Mouse (Mus musculus) central nervous system, embryonic 14 days (tissue): ENCODE measurements around the gene Xpc. TPM values are rescaled to one million over a fixed set of nuclear protein-coding genes. Genes with fewer than 3 reads are reported as not detected.

ENCODE experiments used
- polyA plus RNA-seq: library from polyadenylated mRNA; depleted of rRNA; stranded (reverse); fragments of >200 nt; gene quantifications from 2 replicates; pipeline ENCODE4 v1.2.3, GENCODE M21; 2012; rRNA removed

Xpc gene
- polyA plus RNA-seq = 16.3 and 16.7 TPM in 2 replicates

DNA sequence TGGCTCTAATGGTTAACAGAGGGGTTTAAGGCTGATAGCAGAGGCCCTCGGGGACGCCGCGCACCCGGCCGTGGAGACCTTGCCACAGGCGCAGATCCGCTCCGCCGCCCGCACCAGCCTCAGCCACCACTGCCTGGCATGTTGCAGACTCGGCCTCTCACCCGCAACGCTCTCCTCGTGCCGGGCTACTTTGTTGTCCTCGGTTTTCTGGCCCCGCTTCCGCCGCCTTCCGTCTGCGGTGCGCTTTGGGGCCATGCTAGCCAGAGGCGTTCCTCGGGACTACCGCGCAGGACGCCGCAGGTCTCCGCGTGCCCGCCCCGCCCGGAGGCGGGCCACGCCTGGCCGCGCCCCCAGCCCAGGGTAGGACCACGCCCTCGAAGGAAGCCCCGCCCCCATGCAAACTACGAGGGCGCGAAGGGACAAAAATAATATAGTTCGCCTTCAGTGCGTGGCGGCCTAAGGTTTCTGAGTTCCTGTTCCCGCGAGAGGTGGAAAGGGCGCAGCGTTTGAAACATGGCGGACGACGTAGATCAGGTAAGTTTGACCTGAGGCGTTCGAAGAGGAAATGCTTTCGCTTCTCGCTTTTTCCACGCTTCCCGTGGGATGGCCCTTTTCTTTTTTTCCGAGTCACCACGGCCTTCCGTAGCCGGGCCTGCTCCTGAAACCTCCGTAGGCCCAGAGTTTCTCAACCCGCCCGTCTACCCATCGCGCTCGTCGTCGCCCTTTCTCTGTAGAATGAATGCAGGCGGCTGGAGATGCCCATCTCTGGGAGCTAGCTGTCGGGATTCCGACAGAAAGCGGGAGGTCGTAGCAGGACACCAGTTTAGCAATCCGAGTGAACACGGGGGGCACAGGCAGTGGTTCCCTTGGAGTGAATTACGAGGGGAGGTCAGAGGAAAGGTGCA, at the start of gene Xpc, which contains the start of gene Lsm3:
Xpc (minus strand) TSS at position 344 of the 905 bp plus-strand sequence.
Lsm3 (plus strand) TSS at position 384 of the 905 bp plus-strand sequence.

DNA sequence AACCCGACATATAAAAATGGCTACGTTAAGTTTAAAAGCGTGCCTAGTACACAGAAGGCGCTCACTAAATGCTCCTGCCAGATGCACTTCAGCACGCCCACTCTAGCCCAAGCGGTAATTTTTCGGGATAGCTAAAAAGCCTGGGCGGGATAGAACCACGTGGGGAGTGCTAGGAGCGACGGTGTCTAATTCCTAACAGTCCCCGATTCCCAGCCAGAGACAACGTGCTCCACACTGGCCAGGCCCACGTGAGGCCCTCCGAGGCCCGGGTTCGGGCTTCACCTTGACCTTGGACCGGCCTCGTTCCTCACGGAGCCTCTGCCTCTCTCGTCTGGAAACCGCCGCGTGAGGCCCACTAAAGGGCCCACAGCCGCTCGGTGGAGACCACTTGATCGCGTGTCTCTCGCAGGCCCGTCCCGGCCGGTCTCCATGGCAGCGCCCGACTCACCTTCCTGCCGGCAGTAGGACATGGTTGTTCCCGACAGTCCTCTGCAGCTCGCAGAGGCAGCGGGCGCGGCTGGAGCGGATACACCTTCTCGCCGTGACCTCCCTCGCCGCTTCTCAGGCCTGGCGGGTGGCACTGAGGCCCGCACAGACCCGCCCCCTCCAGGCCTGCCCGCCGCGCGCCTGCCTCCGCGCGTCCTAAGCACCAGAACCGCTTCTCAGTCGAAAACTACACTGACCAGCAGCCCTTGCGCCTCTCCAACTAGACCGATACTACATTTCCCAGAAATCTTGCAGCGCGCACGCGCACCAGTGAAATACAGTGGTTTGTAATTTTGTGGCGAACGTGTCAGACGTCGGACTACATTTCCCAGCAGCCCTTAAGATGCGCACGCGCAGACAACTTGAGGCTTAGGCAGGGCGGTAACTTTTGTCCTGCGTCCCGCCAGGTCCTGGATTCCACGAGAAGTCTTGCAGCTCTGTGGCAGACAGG, 42.6 kb downstream of the Xpc start, which contains the start of the genes Chchd4 and Tmem43:
Chchd4 (minus strand) TSS at position 679 of the 937 bp plus-strand sequence.
Tmem43 (plus strand) TSS at position 836 of the 937 bp plus-strand sequence.

Other genes with a start within 250 kb of the Xpc start
- gene Wnt7a, start 104.5 kb downstream of the Xpc start, polyA plus RNA-seq = 12.1 and 18.0 TPM in 2 replicates
- gene Chchd4, start 42.3 kb downstream of the Xpc start, polyA plus RNA-seq = 13.0 and 14.0 TPM in 2 replicates
- 50.3 and 51.2 TPM in 2 replicates for gene Tmem43, start 42.2 kb downstream of the Xpc start, polyA plus RNA-seq
- gene Lsm3, start within 50 bp of the Xpc start, polyA plus RNA-seq = 127 and 145 TPM in 2 replicates
- 75.2 and 77.6 TPM in 2 replicates for gene Slc6a6, start 168.2 kb upstream of the Xpc start, polyA plus RNA-seq